Mouse (Mus musculus) cerebellum, adult 2 months (tissue): Measurements from ENCODE around the gene Gemin5.

ENCODE experiments used
- CTCF ChIP-seq: fragments of 200-500 bp; IDR thresholded peaks from 2 replicates; pipeline ENCODE4 v1.5.1; 2011; ENCODE audit warnings: low read depth, mild to moderate bottlenecking, control low read depth, low read length, moderate library complexity, borderline replicate concordance; ENCODE audit not compliant: insufficient read depth
- POLR2A ChIP-seq: fragments of 200-500 bp; IDR thresholded peaks from 2 replicates; pipeline ENCODE4 v1.6.1; 2011; ENCODE audit warnings: low read length, control low read depth, borderline replicate concordance; ENCODE audit not compliant: insufficient read depth

DNA sequence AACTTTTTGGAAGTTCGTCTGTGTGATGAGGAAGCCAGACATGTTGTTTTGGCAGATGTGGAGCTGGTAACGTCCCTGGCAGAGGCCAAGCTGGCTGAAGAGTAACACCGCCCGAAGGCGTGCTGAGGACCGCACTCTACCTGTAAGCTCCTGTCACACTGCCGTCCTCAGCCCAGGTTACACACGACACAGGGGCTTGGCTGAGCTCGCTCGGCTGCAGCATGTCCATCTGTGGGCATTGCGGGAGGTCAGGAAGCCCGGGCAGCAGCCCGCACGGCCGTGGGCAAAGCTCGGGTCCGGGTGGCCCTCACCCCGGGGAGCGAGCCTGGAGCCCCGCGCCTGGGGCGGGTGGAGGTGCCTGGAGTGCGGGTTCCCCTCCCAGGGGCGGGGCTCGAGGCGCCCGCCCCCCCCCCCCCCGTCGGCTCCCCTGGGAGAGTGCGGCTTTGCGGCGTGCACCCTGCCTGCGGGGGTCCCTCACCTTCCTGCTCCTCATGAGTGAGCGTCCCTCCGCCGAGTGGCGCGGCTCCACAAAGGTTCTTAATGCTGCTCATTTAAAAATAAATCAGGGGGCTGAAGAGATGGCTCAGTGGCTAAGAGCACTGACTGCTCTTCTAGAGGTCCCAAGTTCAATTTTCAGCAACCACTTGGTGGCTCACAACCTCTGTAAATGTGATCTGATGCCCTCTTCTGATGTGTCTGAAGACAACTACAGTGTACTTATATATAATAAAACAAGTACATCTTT is 70.5 kb downstream of the Gemin5 start:
- no peak for TF ChIP-seq CTCF
- no peak for TF ChIP-seq POLR2A
